Mouse (Mus musculus) lung, adult 2 months (tissue): Measurements from ENCODE around the gene Ccdc162.

Experiments used
- CTCF ChIP-seq: fragments of 200-500 bp; IDR thresholded peaks from 2 replicates; pipeline ENCODE4 v1.5.1; 2011; ENCODE audit warnings: mild to moderate bottlenecking, low read length, control low read depth; ENCODE audit not compliant: insufficient read depth
- POLR2A ChIP-seq: fragments of 200-500 bp; IDR thresholded peaks from 2 replicates; pipeline ENCODE4 v1.6.1; 2011; ENCODE audit warnings: low read depth, mild to moderate bottlenecking, control low read depth, low read length, borderline replicate concordance; ENCODE audit errors: extremely low read depth

DNA sequence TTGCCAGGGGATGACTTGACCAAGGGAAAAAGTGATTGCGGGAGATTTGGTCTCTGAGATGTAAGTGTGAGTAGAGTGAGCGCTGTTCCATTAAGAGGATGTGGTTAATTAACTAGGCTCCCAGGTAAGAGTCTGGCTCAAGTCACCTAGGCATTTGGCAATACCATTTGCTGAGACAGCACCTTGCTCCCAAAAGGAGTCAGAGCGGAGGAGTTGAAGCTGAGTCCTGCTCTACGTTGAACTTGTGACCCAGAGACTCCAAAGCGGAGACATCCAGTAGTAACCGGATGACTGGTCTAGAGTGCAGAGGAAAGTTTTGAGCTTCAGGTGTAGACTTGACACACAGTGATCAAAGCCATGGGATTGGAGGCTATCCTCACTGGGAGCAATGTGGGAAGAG, 174.4 kb downstream of the Ccdc162 start:
- TF ChIP-seq CTCF = no peak
- no peak for TF ChIP-seq POLR2A
